Mouse (Mus musculus) layer of hippocampus, postnatal 14 days (tissue): Measurements from ENCODE around the gene Akr1b10. TPM values are rescaled to one million over a fixed set of nuclear protein-coding genes. Genes with fewer than 3 reads are reported as not detected.
"Not testable (repeated sequence)": the region's sequence is repeated elsewhere in the genome, so short reads cannot be mapped to it uniquely, and the experiment has no call there.

Experiments
- DNase-seq, 2 experiments: peaks; one replicate each; pipeline ENCODE4 v3.0.0; 2021 to 2022; ENCODE audit warnings: low spot score in 2 of 2, mixed read lengths in 1 of 2
- total RNA-seq, 2 experiments: library from RNA; stranded (reverse); gene quantifications; 2 replicates each; pipeline ENCODE4 v1.2.3; 2021

The Akr1b10 gene
- total RNA-seq, 2 experiments from 2014 or later: 23.2 to 26.3 TPM

DNA sequence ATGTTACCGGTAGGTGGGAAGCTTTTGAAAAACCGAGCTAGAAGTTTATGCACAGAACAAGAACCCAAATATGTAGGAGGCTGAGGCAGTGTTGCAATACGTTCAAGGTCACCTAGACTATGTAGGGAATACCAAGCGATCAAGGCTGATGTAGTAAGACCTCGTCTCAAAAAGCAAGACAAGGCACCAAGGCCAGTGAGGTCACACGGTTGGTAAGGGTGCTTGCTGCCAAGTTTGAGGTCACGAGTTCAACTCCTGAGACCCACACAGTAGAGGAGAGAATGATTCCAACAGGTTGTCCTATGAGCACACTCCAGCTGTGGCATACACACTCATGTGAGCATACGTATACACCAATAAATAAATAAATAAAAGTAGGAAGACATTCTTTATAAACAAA is 13.9 kb upstream of the Akr1b10 start:
- DNase-seq: no peak

DNA sequence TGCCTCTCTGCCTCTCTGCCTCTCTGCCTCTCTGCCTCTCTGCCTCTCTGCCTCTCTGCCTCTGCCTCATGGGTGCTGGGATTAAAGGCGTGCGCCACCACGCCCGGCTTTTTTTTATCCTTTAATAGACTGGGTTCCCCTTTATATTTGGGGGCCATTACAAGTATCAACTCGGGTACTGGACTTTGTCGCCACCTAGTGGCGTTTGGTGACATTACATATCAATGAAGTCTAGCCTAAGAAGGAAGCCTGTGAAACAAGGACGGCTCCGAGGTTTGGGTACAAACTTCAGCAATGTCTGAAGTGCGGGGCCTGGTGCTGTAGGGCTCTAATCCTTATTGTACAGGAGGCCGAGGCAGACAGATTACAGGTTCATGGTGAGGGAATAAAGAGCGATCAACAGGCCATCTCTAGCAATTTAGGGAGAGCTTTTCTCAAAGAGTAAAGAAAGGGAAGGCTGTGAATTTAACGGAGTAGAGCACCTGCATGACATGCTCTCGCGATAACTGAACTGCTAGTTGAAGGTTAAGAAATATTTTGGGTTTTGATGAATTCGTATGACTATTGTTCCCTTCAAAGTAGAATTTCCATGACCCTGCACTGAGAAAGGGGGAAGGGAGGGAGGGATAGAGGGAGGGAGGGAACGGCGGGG is 12.2 kb upstream of the Akr1b10 start:
- peak; percentile 84 to 85 for DNase-seq

DNA sequence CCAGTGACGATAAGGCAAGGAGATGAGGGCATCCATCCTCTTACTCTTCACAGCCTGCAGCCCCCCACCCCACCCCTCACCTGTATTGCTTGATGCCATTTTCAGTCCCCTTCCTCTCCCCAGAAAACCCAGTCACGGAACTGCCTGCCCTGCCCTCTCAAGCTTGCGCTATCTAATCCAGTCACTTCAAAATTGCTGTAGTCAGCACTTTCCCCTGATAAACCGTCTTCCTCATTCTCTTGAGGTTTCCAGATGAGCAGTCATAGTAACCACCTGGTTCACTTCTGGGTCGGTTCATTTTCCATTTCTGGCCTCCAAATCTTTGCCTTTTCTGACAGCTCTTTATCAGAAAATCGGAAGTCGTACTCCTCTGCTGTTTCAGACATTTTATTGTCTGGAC is 10.2 kb upstream of the Akr1b10 start:
- no peak for DNase-seq

DNA sequence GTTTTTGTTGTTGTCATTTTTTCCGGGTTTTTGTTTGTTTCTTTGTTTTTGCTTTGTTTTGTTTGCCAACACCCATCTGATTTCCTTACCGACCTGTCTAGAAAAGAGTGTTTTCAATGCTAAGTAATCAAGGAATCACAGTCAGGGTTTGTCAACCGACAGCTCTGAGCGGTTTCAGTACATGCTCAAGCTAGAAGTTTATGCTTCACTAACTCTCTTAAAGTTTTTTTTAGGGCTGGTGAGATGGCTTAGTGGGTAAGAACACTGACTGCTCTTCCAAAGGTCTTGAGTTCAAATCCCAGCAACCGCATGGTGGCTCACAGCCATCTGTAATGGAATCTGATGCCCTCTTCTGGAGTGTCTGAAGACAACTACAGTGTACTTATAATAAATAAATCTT is 8.1 kb upstream of the Akr1b10 start:
- DNase-seq: not testable (repeated sequence)

DNA sequence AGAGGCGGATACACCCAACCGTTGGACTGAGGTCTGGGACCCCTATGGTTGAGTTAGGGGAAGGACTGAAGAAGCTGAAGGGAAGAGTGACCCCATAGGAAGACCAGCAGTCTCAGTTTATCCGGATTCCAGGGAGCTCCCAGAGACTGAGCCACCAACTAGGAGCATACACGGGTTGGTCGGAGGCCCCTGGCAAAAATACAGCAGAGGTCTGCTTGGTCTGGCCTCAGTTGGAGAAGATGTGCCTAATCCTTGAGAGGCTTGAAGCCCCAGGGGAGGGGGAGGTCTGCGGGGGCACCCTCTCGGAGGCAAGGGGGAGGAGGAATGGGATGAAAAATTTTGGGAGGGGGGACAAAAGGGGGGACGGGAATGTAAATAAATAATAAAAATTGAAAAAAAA is 617 bp upstream of the Akr1b10 start:
- DNase-seq: no peak

DNA sequence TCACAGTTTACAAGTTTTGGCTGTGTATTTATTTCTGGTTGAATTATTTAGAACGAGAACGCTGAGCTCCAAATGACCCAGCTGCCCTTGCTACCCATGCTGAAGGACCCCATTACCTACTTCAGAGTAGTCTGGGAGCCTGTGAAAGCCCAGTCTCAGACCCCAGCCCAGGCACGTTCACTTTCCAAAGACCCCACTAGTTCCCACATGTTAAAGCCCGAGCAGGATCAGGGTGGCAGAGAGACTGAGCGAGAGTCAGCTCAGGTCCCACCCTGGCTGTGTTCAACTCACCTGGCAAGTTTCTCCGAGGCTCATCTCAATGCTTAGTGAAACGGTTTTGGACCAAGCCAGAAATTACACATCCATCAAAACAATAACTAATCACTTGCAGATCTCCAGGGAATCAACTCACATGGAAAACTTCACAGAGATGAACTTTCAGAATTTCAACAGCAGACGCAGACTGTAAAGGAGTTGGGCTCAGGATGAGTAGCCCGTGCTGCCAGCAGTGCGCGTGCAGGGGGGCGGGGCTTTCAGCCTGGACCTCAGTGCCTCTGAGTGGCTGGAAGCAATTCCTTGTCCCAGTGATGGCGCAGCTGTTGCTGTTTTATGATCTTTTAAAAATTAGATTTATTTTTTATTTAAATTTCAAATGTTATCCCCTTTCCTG is 818 bp downstream of the Akr1b10 start:
- peak in 1 of 2 experiments; percentile 16 for DNase-seq

DNA sequence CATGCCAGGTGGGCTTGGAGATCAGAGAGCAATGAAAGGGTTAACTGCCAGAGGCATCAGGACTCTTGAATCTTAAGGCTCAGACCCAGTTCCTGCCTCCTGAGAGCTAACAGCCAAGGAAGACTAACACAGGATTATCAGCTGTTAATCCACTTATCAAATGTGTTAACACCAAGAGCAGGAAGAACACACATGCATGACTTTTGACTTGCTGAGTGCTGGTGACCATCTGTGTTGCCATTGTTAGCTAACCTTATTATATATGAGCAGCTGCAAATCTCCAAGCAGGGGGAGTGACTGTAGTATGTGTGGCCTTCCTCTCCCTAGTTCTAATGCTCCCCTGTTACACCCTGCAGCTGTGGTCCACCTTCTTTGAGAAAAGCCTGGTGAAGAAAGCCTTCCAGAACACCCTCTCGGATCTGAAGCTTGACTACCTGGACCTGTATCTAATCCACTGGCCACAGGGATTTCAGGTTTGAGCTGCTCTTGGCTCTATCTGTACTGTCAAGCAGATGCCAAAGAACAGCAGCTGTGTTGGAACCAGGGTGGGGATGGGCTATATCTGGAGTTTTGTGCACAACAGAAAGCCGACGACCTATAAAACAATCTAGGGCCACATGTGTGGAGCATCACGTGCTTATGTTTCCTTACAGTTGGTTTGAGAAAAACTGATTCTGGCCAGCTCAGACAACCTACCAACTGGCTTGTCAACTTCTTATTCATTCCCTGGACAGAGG is 4.6 kb downstream of the Akr1b10 start:
- no peak for DNase-seq

DNA sequence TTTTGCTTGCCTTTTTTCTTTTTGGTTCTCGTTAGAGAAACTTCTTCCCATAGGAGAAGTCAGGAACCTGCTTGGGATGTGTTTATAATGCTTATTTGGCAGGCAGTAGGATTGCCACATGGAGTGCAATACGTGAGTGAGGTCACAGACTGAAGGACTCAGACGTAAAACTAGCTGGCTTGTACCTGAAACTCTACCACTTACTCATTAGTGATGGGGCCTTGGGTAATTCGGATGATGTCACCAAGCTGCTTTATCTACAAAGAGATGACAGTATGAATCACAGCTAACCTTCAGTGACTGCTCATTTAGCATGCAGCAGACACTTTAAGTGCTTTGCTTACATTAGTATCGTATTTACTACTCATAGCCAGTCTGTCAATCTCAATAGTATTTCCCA is 11.9 kb downstream of the Akr1b10 start:
- no peak for DNase-seq

DNA sequence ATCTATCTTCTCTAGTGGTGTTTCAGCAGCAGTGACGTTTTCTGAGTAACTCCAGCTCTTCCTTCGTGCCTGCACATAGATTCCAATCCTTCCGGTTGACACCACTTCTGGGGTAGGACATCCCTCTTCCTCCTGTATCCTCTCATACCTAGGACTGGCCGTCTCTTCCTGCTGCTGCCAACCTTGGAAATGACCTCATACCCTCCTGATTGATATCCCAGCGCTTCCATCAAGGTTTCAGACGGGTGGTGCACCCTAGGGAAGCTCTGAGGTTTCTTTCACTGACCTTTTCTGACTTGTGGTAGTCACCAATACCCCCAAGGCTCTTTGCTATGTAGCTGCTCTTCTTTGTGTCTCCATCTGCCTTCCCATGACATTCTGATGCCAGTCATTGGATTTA is 14.4 kb downstream of the Akr1b10 start:
- no peak for DNase-seq

DNA sequence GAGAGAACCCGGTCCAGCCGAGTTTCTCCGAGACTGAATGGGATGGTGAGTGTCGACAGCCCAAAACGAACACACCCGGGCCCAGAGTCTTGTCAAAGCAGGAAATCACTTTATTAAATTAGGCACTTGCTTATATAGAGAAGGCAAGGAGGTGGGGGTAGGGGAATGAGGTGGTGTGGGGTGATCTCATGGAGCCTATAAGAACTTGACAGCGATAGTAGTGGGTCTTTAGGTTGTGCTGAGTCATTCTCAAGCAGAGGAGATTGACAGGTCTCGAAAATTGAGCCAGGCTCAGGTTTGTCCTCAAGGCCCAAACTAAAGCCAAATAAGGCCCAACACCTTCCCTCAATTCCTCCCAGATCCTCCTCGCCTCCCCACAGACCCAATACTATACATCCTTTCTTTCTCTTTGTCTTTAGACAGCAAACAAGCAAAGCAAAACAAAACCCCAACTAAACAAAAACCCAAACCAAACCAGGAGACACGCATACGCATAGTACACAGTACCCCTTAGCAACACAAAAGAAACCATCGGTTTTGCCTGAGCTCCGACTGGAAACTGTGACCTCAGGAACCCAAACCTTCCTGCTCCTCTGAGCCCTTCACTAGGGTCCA is 15.7 kb downstream of the Akr1b10 start:
- no peak for DNase-seq

DNA sequence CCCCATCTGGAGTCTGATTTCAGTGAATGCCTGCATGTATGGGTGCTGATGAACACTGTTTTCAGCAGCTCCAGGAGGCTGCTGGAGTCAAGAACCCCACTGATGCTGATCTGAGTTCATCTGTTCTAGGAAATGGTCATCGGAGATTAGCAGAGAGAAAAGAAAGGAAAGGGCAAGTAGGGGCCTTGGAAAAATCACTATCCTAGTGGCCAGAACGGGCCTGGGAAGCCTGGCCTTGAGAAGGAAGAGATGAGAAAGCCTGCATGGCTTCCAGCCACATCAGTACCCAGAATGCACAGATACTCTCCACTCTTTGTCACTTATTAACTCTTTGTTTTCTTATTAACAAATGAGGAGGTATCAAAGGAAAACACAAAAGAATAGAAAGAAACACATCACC is 16.7 kb downstream of the Akr1b10 start:
- DNase-seq: no peak

DNA sequence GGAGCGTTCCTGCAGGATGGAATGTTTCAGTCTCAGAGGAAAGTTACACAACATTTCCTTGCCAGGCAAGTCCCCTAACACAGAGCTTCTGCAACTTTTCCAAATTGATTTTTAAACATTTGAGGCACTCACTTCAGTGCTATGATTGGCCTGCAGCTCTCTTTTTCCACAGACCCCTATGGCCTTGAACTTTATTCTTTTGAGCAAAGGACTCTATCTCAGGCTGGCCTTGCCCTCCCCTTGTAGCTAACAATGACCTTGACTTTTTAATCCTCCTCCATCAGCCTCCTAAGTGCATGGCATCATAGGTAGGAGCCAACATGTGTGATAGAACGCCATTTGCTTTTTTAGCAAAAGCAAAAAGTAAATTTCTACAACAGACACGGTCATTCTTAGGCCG is 22.7 kb downstream of the Akr1b10 start:
- DNase-seq: no peak

DNA sequence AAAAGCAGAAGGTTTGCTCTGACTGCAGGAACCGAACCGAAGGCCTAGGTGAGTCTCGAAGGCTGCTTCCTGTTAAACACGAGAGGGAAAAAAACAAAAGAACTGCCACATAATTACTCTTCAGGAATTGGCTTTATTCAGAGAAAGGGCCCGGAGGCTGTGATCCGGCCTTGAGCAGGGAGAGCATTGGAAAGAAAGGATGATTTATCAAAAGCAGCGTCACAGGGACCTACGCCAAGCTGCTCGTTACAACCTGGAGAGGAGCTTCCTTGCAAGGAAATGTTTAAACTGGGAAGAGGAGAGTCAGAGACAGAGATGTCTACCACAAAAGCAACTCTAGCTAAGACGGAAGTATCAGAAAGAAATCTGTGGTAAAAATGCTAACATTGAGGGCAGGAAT is 23.4 kb downstream of the Akr1b10 start:
- peak in 1 of 2 experiments; percentile 14 for DNase-seq

DNA sequence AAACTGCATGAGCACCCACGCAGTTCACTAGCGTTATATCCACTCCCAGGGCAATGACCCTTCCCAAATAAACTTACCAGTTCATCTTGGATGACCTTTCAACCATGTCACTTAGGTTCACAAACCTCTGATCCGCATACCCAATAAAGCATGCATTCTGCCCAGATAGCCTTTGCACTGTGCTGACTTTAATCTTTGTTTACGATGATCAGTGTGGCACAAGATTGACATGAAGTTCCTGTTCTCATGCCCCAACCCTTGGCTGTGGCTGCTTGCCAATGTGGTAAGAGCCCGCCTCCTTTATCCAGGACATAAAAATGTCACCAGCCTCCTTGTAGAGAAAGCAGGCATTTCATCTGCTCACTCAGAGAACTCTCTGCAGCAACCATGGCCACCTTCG is 28.0 kb downstream of the Akr1b10 start, which contains the start of gene Akr1b7:
TSS of gene Akr1b7 (plus strand) at position 312 of the 400 bp plus-strand sequence.
- DNase-seq: no peak

DNA sequence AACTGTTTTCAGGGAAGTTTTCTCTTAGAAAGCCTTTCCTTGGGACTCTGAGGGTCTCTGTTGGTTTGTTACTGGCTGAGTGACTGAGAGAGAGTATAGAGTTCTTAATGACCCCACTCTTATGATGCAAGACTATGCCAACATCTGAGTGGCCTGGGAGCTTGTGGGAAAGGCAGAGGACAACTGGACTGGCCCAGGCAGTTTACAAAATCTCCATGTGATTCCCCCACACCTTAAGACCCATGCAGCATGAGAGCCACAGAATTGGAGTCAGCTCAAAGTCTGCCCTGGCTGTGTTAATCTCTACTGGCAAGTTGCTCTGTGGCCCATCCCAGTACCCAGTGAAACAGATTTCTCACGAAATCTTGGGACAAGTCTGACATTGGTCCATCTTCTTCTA is 28.7 kb downstream of the Akr1b10 start:
- DNase-seq: no peak

DNA sequence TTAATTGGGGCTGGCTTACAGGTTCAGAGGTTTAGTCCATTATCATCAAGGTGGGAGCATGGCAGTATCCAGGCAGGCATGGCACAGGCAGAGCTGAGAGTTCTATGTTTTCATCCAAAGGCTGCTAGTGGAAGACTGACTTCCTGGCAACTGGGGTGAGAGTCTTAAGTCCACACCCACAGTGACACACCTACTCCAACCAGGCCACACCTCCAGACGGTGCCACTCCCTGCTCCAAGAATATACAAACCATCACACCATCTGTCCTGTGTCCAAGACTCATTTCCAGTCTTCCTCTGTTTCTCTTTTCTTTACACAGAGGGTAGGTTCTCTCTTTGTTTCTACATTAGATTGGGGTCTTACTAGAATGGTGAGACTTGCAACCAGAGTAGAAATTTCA is 29.4 kb downstream of the Akr1b10 start:
- DNase-seq: not testable (repeated sequence)

DNA sequence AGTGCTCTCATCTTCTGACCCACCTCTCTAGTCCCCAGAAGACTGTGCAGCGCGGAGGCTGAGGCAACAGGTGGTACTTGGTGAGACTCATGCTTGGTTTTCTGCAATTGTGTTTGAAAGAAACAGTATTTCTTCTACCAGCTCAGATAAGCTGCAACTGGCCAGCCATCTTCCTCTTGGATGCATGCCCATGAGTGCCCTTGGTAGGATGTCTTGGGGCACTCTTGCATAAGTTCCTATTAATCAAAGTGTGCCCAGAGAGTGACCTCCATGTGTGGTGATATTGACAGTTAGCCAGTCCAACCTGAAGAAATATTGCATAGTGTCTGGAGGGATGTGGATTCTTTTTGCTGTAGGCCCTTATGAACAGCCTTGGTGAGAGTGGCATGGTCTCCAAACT is 32.5 kb downstream of the Akr1b10 start:
- no peak for DNase-seq

DNA sequence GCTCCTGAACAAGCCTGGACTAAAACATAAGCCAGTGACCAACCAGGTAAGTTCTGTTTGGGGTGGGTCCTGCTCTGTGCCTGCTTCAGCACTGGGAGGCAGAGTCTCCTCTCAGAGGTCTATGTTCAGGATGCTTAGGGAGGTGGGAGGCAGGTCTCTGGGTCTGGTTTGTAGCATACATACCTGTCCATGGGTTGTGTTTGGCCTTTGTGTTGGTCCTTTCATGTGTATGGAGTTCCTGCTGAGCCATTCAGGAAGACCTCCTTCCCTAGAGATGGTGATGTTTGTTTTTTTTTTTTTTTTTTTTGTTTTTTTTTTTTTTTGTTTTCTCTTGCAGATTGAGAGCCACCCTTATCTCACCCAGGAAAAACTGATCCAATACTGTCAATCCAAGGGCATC is 35.1 kb downstream of the Akr1b10 start:
- no peak for DNase-seq

DNA sequence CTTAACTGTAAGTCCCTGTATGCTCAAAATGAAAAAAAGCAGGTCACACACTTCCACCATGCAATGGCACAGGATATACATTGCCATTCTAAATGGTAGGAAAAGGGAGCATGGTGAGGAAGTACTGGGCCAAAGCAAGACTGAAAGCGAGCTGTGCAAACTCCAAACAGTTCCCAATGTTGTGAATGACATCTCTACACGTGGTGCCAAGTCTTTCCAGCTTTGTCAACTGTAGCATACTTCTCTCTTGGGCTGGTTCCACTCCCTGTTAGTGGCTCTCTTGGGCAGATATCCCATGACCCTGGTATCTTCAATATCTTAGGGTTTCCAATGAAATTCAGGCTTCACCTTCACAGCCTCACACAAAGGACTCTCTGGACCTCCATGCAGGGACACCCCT is 55.0 kb downstream of the Akr1b10 start:
- DNase-seq: no peak

DNA sequence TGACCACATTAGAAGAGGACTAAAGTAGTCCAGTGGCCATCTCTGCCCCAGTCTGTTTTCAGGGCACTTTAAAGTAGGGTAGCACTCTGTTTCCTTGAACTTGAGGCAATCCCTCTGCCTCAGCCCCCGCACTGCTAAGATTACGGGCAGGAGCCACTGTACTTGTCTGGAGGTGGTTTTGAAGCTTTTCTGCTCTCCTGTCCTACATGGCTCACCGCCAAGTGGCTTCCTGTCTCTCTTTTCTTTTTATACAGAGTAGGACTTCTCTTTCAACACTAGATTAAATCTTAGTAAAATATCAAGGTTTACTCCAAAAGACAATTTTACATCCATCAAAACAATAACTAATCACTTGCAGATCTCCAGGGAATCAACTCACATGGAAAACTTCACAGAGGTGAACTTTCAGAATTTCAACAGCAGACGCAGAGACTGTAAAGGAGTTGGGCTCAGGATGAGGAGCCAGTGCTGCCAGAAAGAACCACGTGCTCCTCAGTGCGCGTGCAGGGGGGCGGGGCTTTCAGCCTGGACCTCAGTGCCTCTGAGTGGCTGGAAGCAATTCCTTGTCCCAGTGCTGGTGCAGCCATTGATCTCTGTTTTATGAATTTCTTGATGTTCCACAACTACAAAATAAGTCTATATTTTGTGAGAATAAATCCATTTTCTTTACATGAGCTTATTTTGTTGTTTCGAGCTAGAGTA is 57.7 kb downstream of the Akr1b10 start:
- no peak for DNase-seq

DNA sequence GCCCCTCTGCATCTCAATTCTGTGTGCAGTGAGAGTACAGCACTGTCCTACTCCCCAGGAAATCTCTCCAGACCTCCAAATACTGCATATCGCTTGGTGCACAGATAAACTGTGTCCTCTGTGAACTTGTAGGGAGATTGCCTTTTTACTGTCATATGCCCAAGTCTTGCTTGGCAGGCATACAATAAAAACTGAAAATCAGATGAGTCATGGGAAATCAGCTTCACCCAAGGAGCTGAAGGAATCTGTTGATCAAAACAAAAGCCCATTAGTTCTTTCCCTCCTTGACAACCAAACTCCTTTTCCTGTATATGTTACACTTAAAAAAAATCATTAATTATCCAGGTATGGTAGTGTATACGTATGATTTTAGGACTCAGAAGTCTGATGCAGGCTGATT is 59.8 kb downstream of the Akr1b10 start:
- DNase-seq: no peak
